ENCODE assay signal across 11 mouse cellular contexts in genomic region chr3:89867651-89868050, GRCm38 (mm10). TPM values are rescaled to one million over a fixed set of nuclear protein-coding genes. Genes with fewer than 3 reads are reported as not detected.
DNase-seq lines count a peak whose midpoint lies in the region; ATAC-seq and TF ChIP-seq lines count a peak whose summit lies in the region.
"Had no signal": no experiment of that assay in that cellular context is flagged by ENCODE, and none has a peak within 500 bp of the region (broad histone marks: within the 10 kb centered on the region; RNA-seq: fewer than 3 reads in every experiment).

No protein-coding gene starts in this region.

- no peaks in the 10 kb centered on the region for H3K27me3 ChIP-seq in hindbrain, embryonic 13.5 days
- H3K27me3 ChIP-seq in hindbrain, embryonic 10.5 days (ENCODE audit: insufficient read depth, poor library complexity, severe bottlenecking): no peaks in the 10 kb centered on the region
- H3K27me3 ChIP-seq in hindbrain, postnatal 0 days (ENCODE audit: insufficient read depth, low read length): no peaks in the 10 kb centered on the region

- DNase-seq in hindbrain, embryonic 10.5 days (ENCODE audit: low spot score): no peak
- peak; percentile 49 for DNase-seq in retina, postnatal 1 day
- DNase-seq in retina, embryonic 14.5 days (ENCODE audit: low spot score): no peak
- DNase-seq in hindbrain, postnatal 0 days (ENCODE audit: low spot score): peak; percentile 85
- no peak for DNase-seq in thymus, postnatal 4 days
- no peak for DNase-seq in right cerebral cortex, adult 18-20 months
- DNase-seq: adrenal gland, postnatal 10 days; cerebellum, adult 2 months; kidney, adult 8-10 months had no signal

- no peak overlapping the region for H3K4me3 ChIP-seq in hindbrain, embryonic 13.5 days
- no peak overlapping the region for H3K4me3 ChIP-seq in hindbrain, embryonic 10.5 days
- H3K4me3 ChIP-seq in hindbrain, postnatal 0 days (ENCODE audit: low read length): no peak overlapping the region

- no peak overlapping the region for H3K4me2 ChIP-seq in hindbrain, embryonic 13.5 days
- H3K4me2 ChIP-seq in hindbrain, postnatal 0 days (ENCODE audit: low read depth, low read length): no peak overlapping the region
- H3K4me2 ChIP-seq: liver, embryonic 11.5 days had no signal

- H3K9ac ChIP-seq in hindbrain, embryonic 13.5 days: no peak overlapping the region
- no peak overlapping the region for H3K9ac ChIP-seq in hindbrain, postnatal 0 days (replicated peaks; ENCODE audit: low read length)

- H3K4me1 ChIP-seq in hindbrain, embryonic 13.5 days (replicated peaks): peaks cover 36% of the 10 kb centered on the region
- peaks cover 26% of the 10 kb centered on the region for H3K4me1 ChIP-seq in hindbrain, embryonic 10.5 days (replicated peaks)
- H3K4me1 ChIP-seq in hindbrain, postnatal 0 days (ENCODE audit: insufficient read depth, low read length): peaks cover 5% of the 10 kb centered on the region

- H3K9me3 ChIP-seq in hindbrain, embryonic 13.5 days: no peaks in the 10 kb centered on the region
- H3K9me3 ChIP-seq in hindbrain, embryonic 10.5 days: 0 out of 2 replicates have a peak, but pooled peaks cover under 1% of the 10 kb centered on the region
- no peaks in the 10 kb centered on the region for H3K9me3 ChIP-seq in hindbrain, postnatal 0 days (ENCODE audit: low read length)

- 0 out of 2 replicates have a peak overlapping the region, but pooled peaks have one; percentile 48 for H3K27ac ChIP-seq in hindbrain, embryonic 13.5 days
- no peak overlapping the region for H3K27ac ChIP-seq in hindbrain, embryonic 10.5 days
- peak overlapping the region; percentile 32; the same call in 1 of the 2 replicates for H3K27ac ChIP-seq in hindbrain, postnatal 0 days

- H3K36me3 ChIP-seq in hindbrain, embryonic 13.5 days: no peaks in the 10 kb centered on the region
- H3K36me3 ChIP-seq in hindbrain, embryonic 10.5 days: no peaks in the 10 kb centered on the region
- H3K36me3 ChIP-seq in hindbrain, postnatal 0 days (ENCODE audit: insufficient read depth, low read length): no peaks in the 10 kb centered on the region

- TF ChIP-seq CTCF in hindbrain, postnatal 0 days (IDR thresholded peaks at IDR 0.05; ENCODE audit: low read depth): no peak

- WGBS in hindbrain, embryonic 13.5 days: 39% methylated on average over 3 of the region's 4 CpGs
- 70% methylated on average over 4 of the region's 4 CpGs for WGBS in hindbrain, embryonic 10.5 days
- 26% methylated on average over 3 of the region's 4 CpGs for WGBS in hindbrain, postnatal 0 days

- ATAC-seq in hindbrain, embryonic 13.5 days (ENCODE audit: low FRiP score): no peak
- peak; percentile 76 for ATAC-seq in hindbrain, postnatal 0 days

RNA-seq across cellular contexts. Expression of gene She, which starts 36.5 kb away (rescaled TPM):
- polyA plus RNA-seq in hindbrain, embryonic 13.5 days (2015; fragmentation: Nextera tagmentation; extraction: Ambion mirVana): 1.7 and 2.1 TPM in 2 replicates
- polyA plus RNA-seq in hindbrain, embryonic 10.5 days (2016; fragmentation: Nextera tagmentation; extraction: Ambion mirVana): 2.3 and 2.8 TPM in 2 replicates
- 1.9 and 2.8 TPM in 2 replicates for total RNA-seq in hindbrain, postnatal 0 days (2014; rRNA removed)
- 0.98 and 1.1 TPM in 2 replicates for polyA plus RNA-seq in hindbrain, postnatal 0 days (2015; fragmentation: Nextera tagmentation; extraction: Ambion mirVana)

RNA-seq across cellular contexts. Expression of gene Il6ra, which starts 45.3 kb away (rescaled TPM):
- 0.98 and 1.1 TPM in 2 replicates for polyA plus RNA-seq in hindbrain, embryonic 13.5 days (2015; fragmentation: Nextera tagmentation; extraction: Ambion mirVana)
- polyA plus RNA-seq in hindbrain, embryonic 10.5 days (2016; fragmentation: Nextera tagmentation; extraction: Ambion mirVana): 0.52 and 1.5 TPM in 2 replicates
- total RNA-seq in hindbrain, postnatal 0 days (2014; rRNA removed): 0.68 and 1.8 TPM in 2 replicates
- 2.1 and 2.4 TPM in 2 replicates for polyA plus RNA-seq in hindbrain, postnatal 0 days (2015; fragmentation: Nextera tagmentation; extraction: Ambion mirVana)

Comparison
In these comparisons a context has a peak if more than half of its experiments do, and no peak if none do; other contexts are left out.
1. DNase-seq: peak in retina, postnatal 1 day (single experiment) and hindbrain, postnatal 0 days (single experiment); none in hindbrain, embryonic 10.5 days (single experiment), retina, embryonic 14.5 days (single experiment), thymus, postnatal 4 days (single experiment) and right cerebral cortex, adult 18-20 months (single experiment).